Mouse (Mus musculus) lung, embryonic 14.5 days (tissue): ENCODE measurements around the gene Pfn1. TPM values are rescaled to one million over a fixed set of nuclear protein-coding genes. Genes with fewer than 3 reads are reported as not detected.
A peak's percentile ranks its signal among the peaks of the same experiment; 100 is the strongest.

Experiments used
- ATAC-seq: fragments of 200-750 bp; cut with Nextera tagmentation; 2 replicates; pipeline ENCODE4 v1.8.0; 2017; ENCODE audit warnings: mild to moderate bottlenecking, moderate TSS enrichment, moderate library complexity; ENCODE audit not compliant: insufficient read depth
- DNase-seq: peaks from one replicate; pipeline ENCODE4 v3.0.0-alpha.2; 2015
- H3K27ac ChIP-seq: fragments of 300-500 bp; sonication (generic); 2 replicates; pipeline ENCODE4 v1.5.1; 2014; ENCODE audit warnings: low read depth, mild to moderate bottlenecking, moderate library complexity
- H3K27me3 ChIP-seq: fragments of 300-500 bp; sonication (generic); 2 replicates; pipeline ENCODE4 v1.6.1; 2014; ENCODE audit warnings: low read length, control low read depth; ENCODE audit not compliant: insufficient read depth
- H3K36me3 ChIP-seq: fragments of 300-500 bp; sonication (generic); 2 replicates; pipeline ENCODE4 v1.6.1; 2014; ENCODE audit warnings: control low read depth; ENCODE audit not compliant: insufficient read depth
- H3K4me1 ChIP-seq: fragments of 300-500 bp; sonication (generic); 2 replicates; pipeline ENCODE4 v1.6.1; 2014; ENCODE audit warnings: antibody characterized with exemption, control low read depth; ENCODE audit not compliant: insufficient read depth
- H3K4me2 ChIP-seq: fragments of 300-500 bp; sonication (generic); 2 replicates; pipeline ENCODE4 v1.6.1; 2014; ENCODE audit warnings: mild to moderate bottlenecking
- H3K4me3 ChIP-seq: fragments of 300-500 bp; sonication (generic); 2 replicates; pipeline ENCODE4 v1.5.1; 2014; ENCODE audit warnings: low read depth, low read length
- H3K9ac ChIP-seq: fragments of 300-500 bp; sonication (generic); 2 replicates; pipeline ENCODE4 v1.6.1; 2014
- H3K9me3 ChIP-seq: fragments of 300-500 bp; sonication (generic); 2 replicates; pipeline ENCODE4 v1.6.1; 2016; ENCODE audit warnings: low read depth, low read length, control low read depth
- CTCF ChIP-seq: IDR thresholded peaks from 2 replicates; pipeline ENCODE4 v1.5.1; 2016; ENCODE audit warnings: antibody characterized with exemption, low read depth
- WGBS: fragments of 180-500 bp; shearing (Covaris S2); extraction: QIAGEN DNeasy Blood & Tissue Kit; methylation state at CpG from one replicate; pipeline ENCODE4 v1.1.7; 2014; 5-methylcytosine and 5-hydroxymethylcytosine counted together
- polyA plus RNA-seq: library from polyadenylated mRNA; unstranded; fragments of >200 nt; fragmentation: Nextera tagmentation; extraction: Ambion mirVana; gene quantifications from 2 replicates; pipeline ENCODE4 v1.2.1, GENCODE M21; 2014

Pfn1 gene
- polyA plus RNA-seq, 1 experiment from 2014 or later = 2,138 TPM

DNA sequence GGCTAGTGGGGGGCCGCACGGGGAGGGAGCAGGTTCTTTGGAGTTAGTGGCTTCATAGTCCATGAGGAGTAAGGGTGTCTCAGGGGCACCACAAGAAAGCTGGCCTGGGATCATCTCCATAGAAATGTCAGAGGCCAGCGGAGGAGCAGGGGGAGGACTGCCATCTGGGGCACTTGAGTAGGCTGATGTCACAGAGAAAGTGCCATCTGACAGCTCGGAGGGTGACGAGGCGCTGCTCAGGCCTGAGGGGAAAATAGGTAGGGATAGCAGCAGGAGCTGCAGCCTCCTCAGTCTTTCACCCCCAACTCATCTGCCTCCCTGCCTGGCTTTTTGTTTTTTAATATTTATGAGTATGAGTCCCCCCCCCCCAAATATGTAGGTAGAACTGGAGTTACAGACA is 19.6 kb upstream of the Pfn1 start:
- no peak for DNase-seq
- no peaks in the 10 kb centered on the region for H3K9me3 ChIP-seq
- WGBS = 81% methylated on average over 6 of the region's 6 CpGs
- no peaks in the 10 kb centered on the region for H3K27me3 ChIP-seq
- H3K36me3 ChIP-seq = peaks cover 53% of the 10 kb centered on the region
- H3K27ac ChIP-seq = no peak overlapping the region
- H3K4me1 ChIP-seq = 0 out of 2 replicates have a peak, but pooled peaks cover 3% of the 10 kb centered on the region
- H3K9ac ChIP-seq = no peak overlapping the region
- no peak for TF ChIP-seq CTCF
- no peak for ATAC-seq
- H3K4me3 ChIP-seq = no peak overlapping the region
- no peak overlapping the region for H3K4me2 ChIP-seq

DNA sequence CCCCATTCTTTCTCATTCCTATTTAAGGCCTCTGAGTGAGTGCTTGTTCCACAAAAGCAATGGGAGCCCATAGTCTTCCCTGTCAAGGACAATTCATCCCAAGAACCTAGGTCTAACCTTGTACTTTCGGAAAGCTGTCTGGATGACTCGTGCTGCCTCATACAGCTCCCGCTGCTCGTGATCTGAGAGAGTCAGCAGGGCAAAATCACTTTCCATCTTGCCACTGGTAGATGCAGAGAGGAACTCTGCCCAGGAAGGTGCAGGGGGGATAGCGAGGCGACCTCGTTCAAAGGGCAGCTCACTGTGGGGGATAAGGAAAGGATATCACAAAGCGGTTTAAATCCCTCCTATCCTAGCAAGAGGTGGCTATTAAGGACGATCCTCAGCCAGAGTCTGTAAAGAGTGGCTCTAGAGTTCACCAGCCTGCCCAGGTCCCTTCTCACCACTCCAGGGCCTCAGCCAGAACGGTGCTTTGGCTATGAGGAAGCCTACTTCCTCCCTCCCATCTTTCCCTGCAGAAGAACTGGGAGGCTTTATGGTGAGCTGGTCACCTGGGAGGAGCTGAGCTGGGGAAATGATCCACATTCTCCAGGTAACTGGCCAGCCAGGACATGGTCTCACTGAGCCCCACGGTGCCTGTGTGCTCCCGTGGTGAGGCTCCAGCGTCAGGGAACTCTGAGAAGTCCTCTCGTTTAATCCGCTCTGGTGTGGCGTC is 17.0 kb upstream of the Pfn1 start:
- Histone ChIP-seq H3K4me2 (peak overlapping the region; percentile 83; the same call in 1 of the 2 replicates), H3K36me3 (peaks cover 46% of the 10 kb centered on the region), H3K27me3 (no peaks in the 10 kb centered on the region), H3K4me1 (0 out of 2 replicates have a peak, but pooled peaks cover 7% of the 10 kb centered on the region), H3K9me3 (no peaks in the 10 kb centered on the region), H3K4me3 (no peak overlapping the region), H3K9ac (no peak overlapping the region), H3K27ac (no peak overlapping the region)
- WGBS = 83% methylated on average over 16 of the region's 16 CpGs
- TF ChIP-seq CTCF = no peak
- ATAC-seq (no peak), DNase-seq (no peak)

DNA sequence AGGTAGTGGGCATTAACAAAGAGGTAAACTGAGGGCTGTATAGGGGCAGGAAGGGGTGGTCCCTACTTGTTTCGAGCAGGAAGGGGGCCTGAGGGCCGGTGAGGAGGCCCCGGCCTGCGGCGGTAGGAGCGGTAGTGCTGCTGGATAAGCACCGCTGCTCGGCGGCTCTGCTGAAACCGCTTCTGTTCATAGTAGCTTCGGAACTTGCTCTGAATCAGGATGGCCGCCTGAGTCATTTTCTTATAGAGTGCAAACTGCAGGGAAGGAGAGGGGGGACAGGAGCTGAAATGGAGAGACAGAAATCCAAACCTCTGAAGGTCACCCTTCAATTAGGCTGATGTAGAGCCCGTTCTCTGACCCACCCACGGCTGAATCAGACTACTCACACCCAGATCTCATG is 16.0 kb upstream of the Pfn1 start:
- H3K27me3 ChIP-seq = no peaks in the 10 kb centered on the region
- 36% methylated on average over 14 of the region's 14 CpGs for WGBS
- TF ChIP-seq CTCF = no peak
- H3K4me2 ChIP-seq = peak overlapping the region; percentile 83
- H3K9me3 ChIP-seq = no peaks in the 10 kb centered on the region
- H3K27ac ChIP-seq = peak overlapping the region; percentile 96
- ATAC-seq = no peak
- H3K4me1 ChIP-seq = 0 out of 2 replicates have a peak, but pooled peaks cover 7% of the 10 kb centered on the region
- no peak for DNase-seq
- H3K4me3 ChIP-seq = peak overlapping the region; percentile 53
- peak overlapping the region; percentile 58 for H3K9ac ChIP-seq
- peaks cover 46% of the 10 kb centered on the region for H3K36me3 ChIP-seq

DNA sequence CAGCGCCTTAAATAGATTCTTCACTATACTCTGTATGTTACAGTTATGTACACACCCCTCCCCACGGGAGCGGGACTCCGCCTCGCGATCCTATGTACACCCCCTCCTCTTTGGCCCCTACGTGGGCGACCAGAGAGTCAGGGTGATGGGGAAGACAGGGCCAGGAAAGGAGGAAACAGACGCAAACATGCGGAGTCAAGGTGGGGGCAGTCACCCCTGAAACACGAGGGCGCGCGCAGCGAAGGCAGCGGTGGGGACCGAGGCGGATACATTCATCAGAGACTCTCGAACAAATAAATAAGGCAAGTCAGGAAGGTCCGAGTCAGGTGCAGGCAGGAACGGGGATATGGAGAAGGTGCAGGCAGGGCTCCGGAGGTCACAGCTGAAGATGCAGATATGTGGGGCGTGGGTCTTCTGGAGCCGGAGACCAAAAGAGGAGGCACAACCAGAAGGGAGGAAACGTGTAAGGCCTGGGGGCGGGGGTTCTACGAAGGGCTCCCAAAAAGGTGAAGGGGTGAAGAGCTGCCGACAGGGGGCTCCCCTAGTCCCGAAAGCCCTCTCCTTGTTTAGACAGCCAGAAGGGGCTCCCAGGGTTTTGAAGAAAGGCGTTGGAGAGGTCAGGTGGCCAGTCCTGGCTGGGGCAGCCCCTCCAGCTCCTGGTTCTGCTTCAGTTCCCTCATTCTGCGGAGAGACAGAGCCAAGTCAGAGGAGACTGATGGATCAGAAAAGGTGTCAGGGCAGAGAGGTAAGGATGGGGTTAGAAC is 15.3 kb upstream of the Pfn1 start:
- Histone ChIP-seq H3K27me3 (no peaks in the 10 kb centered on the region), H3K9ac (peak overlapping the region; percentile 58), H3K9me3 (no peaks in the 10 kb centered on the region), H3K4me3 (peak overlapping the region; percentile 53), H3K4me1 (0 out of 2 replicates have a peak, but pooled peaks cover 7% of the 10 kb centered on the region), H3K36me3 (peaks cover 46% of the 10 kb centered on the region), H3K4me2 (peak overlapping the region; percentile 83), H3K27ac (peak overlapping the region; percentile 96)
- under 1% methylated on average over 31 of the region's 31 CpGs for WGBS
- TF ChIP-seq CTCF = peak; percentile 55
- DNase-seq (peak; percentile 86), ATAC-seq (peak; percentile 32)

DNA sequence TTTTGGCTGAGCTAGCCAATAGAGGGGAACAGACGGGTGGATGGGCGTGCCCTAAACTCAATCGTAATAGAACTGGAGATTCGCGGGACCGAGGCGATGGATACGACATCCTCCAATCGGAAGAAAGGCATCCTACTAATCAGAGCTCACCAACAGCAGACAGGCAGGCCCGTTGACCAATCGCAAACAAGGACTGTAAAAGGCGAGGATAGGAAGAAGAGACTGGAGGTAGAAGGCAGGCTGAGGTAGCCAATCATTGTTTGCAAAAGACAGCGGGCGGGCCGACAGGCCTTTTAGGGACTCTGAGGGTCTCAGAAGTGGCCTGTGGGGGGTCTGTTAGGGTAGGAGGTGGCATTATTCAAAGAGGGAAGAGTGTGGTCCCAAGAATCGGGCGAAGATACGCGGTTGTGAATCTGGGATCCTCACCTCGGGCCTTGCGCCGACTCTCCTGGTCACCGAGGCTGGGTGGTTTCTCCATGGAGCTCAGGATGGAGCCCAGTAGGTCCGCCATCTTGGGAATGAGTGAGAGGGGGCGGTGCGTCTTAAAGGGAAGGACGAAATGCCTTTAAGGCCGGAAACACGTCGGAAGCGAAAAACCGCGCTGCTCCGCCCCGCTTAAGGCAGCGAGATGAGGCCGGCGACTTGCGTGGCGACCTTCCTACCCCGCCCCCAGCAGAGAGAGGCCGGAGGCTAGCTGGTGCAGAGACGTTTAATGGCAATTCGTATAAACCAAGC is 14.5 kb upstream of the Pfn1 start, which contains the start of gene Spag7:
Spag7 (minus strand) TSS at position 646 of the 735 bp plus-strand sequence.
- H3K27me3 ChIP-seq = no peaks in the 10 kb centered on the region
- 0 out of 2 replicates have a peak, but pooled peaks cover 7% of the 10 kb centered on the region for H3K4me1 ChIP-seq
- DNase-seq (peak; percentile 99), ATAC-seq (peak; percentile 97)
- peak within 1 kb of the TSS; percentile 58 for H3K9ac ChIP-seq
- H3K9me3 ChIP-seq = no peaks in the 10 kb centered on the region
- TF ChIP-seq CTCF = no peak
- peak within 1 kb of the TSS; percentile 83 for H3K4me2 ChIP-seq
- under 1% methylated on average over 44 of the region's 44 CpGs for WGBS
- peak within 1 kb of the TSS; percentile 53 for H3K4me3 ChIP-seq
- peak within 1 kb of the TSS; percentile 96 for H3K27ac ChIP-seq
- H3K36me3 ChIP-seq = peaks cover 49% of the 10 kb centered on the region

DNA sequence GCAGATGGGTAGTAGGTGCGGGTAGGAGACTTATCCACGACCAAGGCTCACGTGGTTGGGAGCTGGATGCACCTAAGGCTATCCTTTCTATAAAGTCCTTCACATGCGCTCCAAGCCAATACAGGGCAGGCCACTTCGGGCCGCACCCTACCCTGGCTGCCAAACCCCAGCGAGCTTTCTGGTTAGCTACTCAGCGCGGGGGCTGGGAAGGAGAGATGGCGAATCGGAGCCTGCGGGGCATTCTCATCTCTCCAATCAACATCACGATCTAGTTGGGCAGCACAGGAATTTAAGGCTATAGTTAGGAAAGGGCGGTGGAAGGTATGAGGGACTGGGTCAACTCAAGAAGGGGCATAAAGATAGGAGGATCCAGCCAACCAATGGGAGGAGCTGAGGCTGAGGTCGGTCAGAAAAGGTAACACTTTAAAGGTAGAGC is 13.9 kb upstream of the Pfn1 start:
- no peaks in the 10 kb centered on the region for H3K9me3 ChIP-seq
- no peaks in the 10 kb centered on the region for H3K27me3 ChIP-seq
- H3K4me1 ChIP-seq = 0 out of 2 replicates have a peak, but pooled peaks cover 7% of the 10 kb centered on the region
- under 1% methylated on average over 15 of the region's 15 CpGs for WGBS
- DNase-seq (no peak), ATAC-seq (peak; percentile 59)
- peak overlapping the region; percentile 96 for H3K27ac ChIP-seq
- peak overlapping the region; percentile 53 for H3K4me3 ChIP-seq
- peak overlapping the region; percentile 58 for H3K9ac ChIP-seq
- peak overlapping the region; percentile 83 for H3K4me2 ChIP-seq
- H3K36me3 ChIP-seq = peaks cover 49% of the 10 kb centered on the region
- TF ChIP-seq CTCF = no peak
